Mouse (Mus musculus) gastrocnemius, postnatal 10 days (tissue): ENCODE results near the gene Sap18. TPM values are rescaled to one million over a fixed set of nuclear protein-coding genes. Genes with fewer than 3 reads are reported as not detected.
A peak's percentile ranks its signal among the peaks of the same experiment; 100 is the strongest.
"Not testable (repeated sequence)": the region's sequence is repeated elsewhere in the genome, so short reads cannot be mapped to it uniquely, and the experiment has no call there.

Experiments used
- DNase-seq: peaks from one replicate; pipeline ENCODE4 v3.0.0; 2021; ENCODE audit warnings: mixed read lengths
- microRNA-seq, 2 experiments: library from miRNA; unstranded; fragments of <30 nt; microRNA quantifications; one replicate each; pipeline ENCODE4 v1.2.0; 2021
- total RNA-seq, 2 experiments: library from RNA; stranded (reverse); gene quantifications; 2 replicates each; pipeline ENCODE4 v1.2.3; 2021

Gene Sap18
- total RNA-seq, 2 experiments from 2014 or later: 54.2 to 56.0 TPM

- peak; percentile 95 for DNase-seq
Observed at GRCm38 (mm10) chr14:57825788-57826751, 28.1 kb downstream of the Sap18 start, which contains the start of the genes Ska3 and Mrpl57. Gene Ska3 (minus strand): TSS chr14:57826185. Gene Mrpl57 (plus strand): TSS chr14:57826234.

- DNase-seq: no peak
Observed at GRCm38 (mm10) chr14:57827284-57827683, 29.3 kb downstream of the Sap18 start.

- no peak for DNase-seq
Observed at GRCm38 (mm10) chr14:57833526-57833925, 35.5 kb downstream of the Sap18 start.

GRCm38 (mm10) chr14:57835157-57835556, 37.2 kb downstream of the Sap18 start:
- DNase-seq: no peak

GRCm38 (mm10) chr14:57844535-57844934, 46.6 kb downstream of the Sap18 start:
- no peak for DNase-seq

GRCm38 (mm10) chr14:57848061-57848460, 50.1 kb downstream of the Sap18 start:
- DNase-seq: not testable (repeated sequence)

- no peak for DNase-seq
Observed at GRCm38 (mm10) chr14:57848646-57849045, 50.7 kb downstream of the Sap18 start.

- no peak for DNase-seq
Observed at GRCm38 (mm10) chr14:57850330-57850729, 52.4 kb downstream of the Sap18 start.

- DNase-seq: no peak
Observed at GRCm38 (mm10) chr14:57852961-57853360, 55.0 kb downstream of the Sap18 start.

- not testable (repeated sequence) for DNase-seq
Observed at GRCm38 (mm10) chr14:57856037-57856436, 58.1 kb downstream of the Sap18 start.

Small RNA genes within 50 kb of the gene (microRNA-seq; reads per million reads assigned to microRNA genes)
- 0.32 to 0.50 reads per million in 2 experiments for gene Mir3077

Other genes with a start within 250 kb of the Sap18 start
- 10 to 100 TPM; 23.2 to 27.4 TPM for gene Eef1akmt1, start 226.6 kb upstream of the Sap18 start, total RNA-seq
- 10 to 100 TPM; 12.3 to 17.0 TPM for gene Xpo4, start 132.8 kb upstream of the Sap18 start, total RNA-seq
- not detected for gene Gm49361, start 52.1 kb upstream of the Sap18 start, total RNA-seq
- 10 to 100 TPM; 21.7 to 26.7 TPM for gene Lats2, start 39.8 kb upstream of the Sap18 start, total RNA-seq
- 1 to 10 TPM; 2.3 to 3.0 TPM for gene Ska3, start 28.0 kb downstream of the Sap18 start, total RNA-seq
- gene Mrpl57, start 28.1 kb downstream of the Sap18 start, total RNA-seq: 10 to 100 TPM; 65.1 to 77.2 TPM
- 10 to 100 TPM; 15.0 to 19.2 TPM for gene Zdhhc20, start 92.1 kb downstream of the Sap18 start, total RNA-seq
- 10 to 100 TPM; 54.2 to 58.1 TPM for gene Micu2, start 201.1 kb downstream of the Sap18 start, total RNA-seq